Mouse (Mus musculus): Measurements from ENCODE around the gene Axin2.

DNA sequence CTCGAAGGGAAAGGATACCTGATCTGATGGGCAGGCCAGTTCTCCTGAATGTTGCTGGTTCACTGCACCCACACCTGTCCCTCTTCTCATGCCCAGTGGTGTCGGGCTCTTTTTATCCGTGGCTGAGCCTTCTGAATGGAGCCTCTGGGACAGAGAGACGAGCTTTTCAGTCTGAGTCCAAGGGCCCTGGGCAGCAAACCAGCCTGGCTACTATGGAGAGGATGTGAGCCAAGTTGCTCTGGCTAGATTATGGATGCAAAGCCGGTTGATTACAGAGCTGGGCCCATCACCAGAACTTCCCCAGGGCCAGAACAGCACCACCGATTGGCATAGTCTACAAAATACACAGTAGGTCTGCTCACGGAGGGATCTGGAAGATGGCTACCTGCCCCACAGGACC is 18.5 kb upstream of the Axin2 start:
- TF ChIP-seq CTCF (IDR thresholded peaks at IDR 0.05) (no peak), POLR2A (IDR thresholded peaks at IDR 0.05; ENCODE audit: insufficient read depth, low read depth, low read length) (no peak)

Data from heart, adult 2 months (tissue).